Mouse (Mus musculus) lung, embryonic 14.5 days (tissue): ENCODE data around the gene Kbtbd8. TPM values are rescaled to one million over a fixed set of nuclear protein-coding genes. Genes with fewer than 3 reads are reported as not detected.

Experiments
- ATAC-seq: fragments of 200-750 bp; cut with Nextera tagmentation; 2 replicates; pipeline ENCODE4 v1.8.0; 2017; ENCODE audit warnings: mild to moderate bottlenecking, moderate TSS enrichment, moderate library complexity; ENCODE audit not compliant: insufficient read depth
- DNase-seq: peaks from one replicate; pipeline ENCODE4 v3.0.0-alpha.2; 2015
- H3K27ac ChIP-seq: fragments of 300-500 bp; sonication (generic); 2 replicates; pipeline ENCODE4 v1.5.1; 2014; ENCODE audit warnings: low read depth, mild to moderate bottlenecking, moderate library complexity
- H3K27me3 ChIP-seq: fragments of 300-500 bp; sonication (generic); 2 replicates; pipeline ENCODE4 v1.6.1; 2014; ENCODE audit warnings: low read length, control low read depth; ENCODE audit not compliant: insufficient read depth
- H3K36me3 ChIP-seq: fragments of 300-500 bp; sonication (generic); 2 replicates; pipeline ENCODE4 v1.6.1; 2014; ENCODE audit warnings: control low read depth; ENCODE audit not compliant: insufficient read depth
- H3K4me1 ChIP-seq: fragments of 300-500 bp; sonication (generic); 2 replicates; pipeline ENCODE4 v1.6.1; 2014; ENCODE audit warnings: antibody characterized with exemption, control low read depth; ENCODE audit not compliant: insufficient read depth
- H3K4me2 ChIP-seq: fragments of 300-500 bp; sonication (generic); 2 replicates; pipeline ENCODE4 v1.6.1; 2014; ENCODE audit warnings: mild to moderate bottlenecking
- H3K4me3 ChIP-seq: fragments of 300-500 bp; sonication (generic); 2 replicates; pipeline ENCODE4 v1.5.1; 2014; ENCODE audit warnings: low read depth, low read length
- H3K9ac ChIP-seq: fragments of 300-500 bp; sonication (generic); 2 replicates; pipeline ENCODE4 v1.6.1; 2014
- H3K9me3 ChIP-seq: fragments of 300-500 bp; sonication (generic); 2 replicates; pipeline ENCODE4 v1.6.1; 2016; ENCODE audit warnings: low read depth, low read length, control low read depth
- CTCF ChIP-seq: IDR thresholded peaks from 2 replicates; pipeline ENCODE4 v1.5.1; 2016; ENCODE audit warnings: antibody characterized with exemption, low read depth
- WGBS: fragments of 180-500 bp; shearing (Covaris S2); extraction: QIAGEN DNeasy Blood & Tissue Kit; methylation state at CpG from one replicate; pipeline ENCODE4 v1.1.7; 2014; 5-methylcytosine and 5-hydroxymethylcytosine counted together
- polyA plus RNA-seq: library from polyadenylated mRNA; unstranded; fragments of >200 nt; fragmentation: Nextera tagmentation; extraction: Ambion mirVana; gene quantifications from 2 replicates; pipeline ENCODE4 v1.2.1, GENCODE M21; 2014

The Kbtbd8 gene
- polyA plus RNA-seq, 1 experiment from 2014 or later: 2.3 TPM

GRCm38 (mm10) chr6:95149931-95150534 lies 33.0 kb downstream of the Kbtbd8 start:
- TF ChIP-seq CTCF: no peak
- DNase-seq (no peak), ATAC-seq (no peak)
- no peaks in the 10 kb centered on the region for H3K36me3 ChIP-seq
- no peaks in the 10 kb centered on the region for H3K27me3 ChIP-seq
- WGBS: 13% methylated on average over 6 of the region's 6 CpGs
- H3K4me2 ChIP-seq: no peak overlapping the region
- H3K4me1 ChIP-seq: no peaks in the 10 kb centered on the region
- H3K27ac ChIP-seq: no peak overlapping the region
- no peak overlapping the region for H3K4me3 ChIP-seq
- H3K9me3 ChIP-seq: no peaks in the 10 kb centered on the region
- no peak overlapping the region for H3K9ac ChIP-seq

GRCm38 (mm10) chr6:95150885-95151284 lies 33.8 kb downstream of the Kbtbd8 start:
- no peak for TF ChIP-seq CTCF
- H3K27ac ChIP-seq: no peak overlapping the region
- H3K4me3 ChIP-seq: no peak overlapping the region
- no peaks in the 10 kb centered on the region for H3K36me3 ChIP-seq
- H3K27me3 ChIP-seq: no peaks in the 10 kb centered on the region
- H3K4me1 ChIP-seq: no peaks in the 10 kb centered on the region
- no peak overlapping the region for H3K9ac ChIP-seq
- no peak for DNase-seq
- whole genome bisulfite sequencing: 76% methylated on average over 4 of the region's 4 CpGs
- H3K9me3 ChIP-seq: no peaks in the 10 kb centered on the region
- no peak overlapping the region for H3K4me2 ChIP-seq
- no peak for ATAC-seq

- Histone ChIP-seq H3K4me2 (no peak overlapping the region), H3K9ac (no peak overlapping the region), H3K27ac (no peak overlapping the region), H3K36me3 (no peaks in the 10 kb centered on the region), H3K9me3 (no peaks in the 10 kb centered on the region; the same call in 1 of the 2 replicates), H3K4me1 (no peaks in the 10 kb centered on the region), H3K27me3 (no peaks in the 10 kb centered on the region), H3K4me3 (no peak overlapping the region)
- ATAC-seq: no peak
- DNase-seq: no peak
- TF ChIP-seq CTCF: no peak
- 62% methylated on average over 2 of the region's 2 CpGs for WGBS
Observed at GRCm38 (mm10) chr6:95151563-95151962, 34.5 kb downstream of the Kbtbd8 start.

- Histone ChIP-seq H3K4me1 (no peaks in the 10 kb centered on the region), H3K27me3 (no peaks in the 10 kb centered on the region), H3K27ac (no peak overlapping the region), H3K36me3 (no peaks in the 10 kb centered on the region), H3K9ac (no peak overlapping the region), H3K4me3 (no peak overlapping the region), H3K4me2 (no peak overlapping the region), H3K9me3 (no peaks in the 10 kb centered on the region; the same call in 1 of the 2 replicates)
- no peak for TF ChIP-seq CTCF
- 29% methylated on average over 4 of the region's 4 CpGs for WGBS
- DNase-seq (peak; percentile 3), ATAC-seq (peak; percentile 44; the same call in 1 of the 2 replicates)
Observed at GRCm38 (mm10) chr6:95163965-95164364, 46.9 kb downstream of the Kbtbd8 start.

GRCm38 (mm10) chr6:95165630-95166029 lies 48.6 kb downstream of the Kbtbd8 start:
- no peaks in the 10 kb centered on the region for H3K36me3 ChIP-seq
- no peak for TF ChIP-seq CTCF
- H3K9ac ChIP-seq: no peak overlapping the region
- H3K4me2 ChIP-seq: no peak overlapping the region
- no peaks in the 10 kb centered on the region for H3K27me3 ChIP-seq
- ATAC-seq (no peak), DNase-seq (no peak)
- H3K27ac ChIP-seq: no peak overlapping the region
- no peaks in the 10 kb centered on the region; the same call in 1 of the 2 replicates for H3K9me3 ChIP-seq
- no peak overlapping the region for H3K4me3 ChIP-seq
- H3K4me1 ChIP-seq: no peaks in the 10 kb centered on the region

GRCm38 (mm10) chr6:95167668-95168227 lies 50.7 kb downstream of the Kbtbd8 start:
- DNase-seq (peak; percentile 39), ATAC-seq (no peak)
- no peak overlapping the region for H3K4me2 ChIP-seq
- H3K27me3 ChIP-seq: no peaks in the 10 kb centered on the region
- TF ChIP-seq CTCF: no peak
- no peak overlapping the region for H3K9ac ChIP-seq
- H3K9me3 ChIP-seq: no peaks in the 10 kb centered on the region; the same call in 1 of the 2 replicates
- no peaks in the 10 kb centered on the region for H3K4me1 ChIP-seq
- 9% methylated on average over 5 of the region's 5 CpGs for WGBS
- H3K36me3 ChIP-seq: no peaks in the 10 kb centered on the region
- H3K27ac ChIP-seq: no peak overlapping the region
- no peak overlapping the region for H3K4me3 ChIP-seq

GRCm38 (mm10) chr6:95169411-95169810 lies 52.4 kb downstream of the Kbtbd8 start:
- Histone ChIP-seq H3K36me3 (no peaks in the 10 kb centered on the region), H3K4me1 (no peaks in the 10 kb centered on the region), H3K27me3 (no peaks in the 10 kb centered on the region), H3K9me3 (no peaks in the 10 kb centered on the region; the same call in 1 of the 2 replicates), H3K4me2 (no peak overlapping the region), H3K9ac (no peak overlapping the region), H3K4me3 (no peak overlapping the region), H3K27ac (no peak overlapping the region)
- ATAC-seq (no peak), DNase-seq (no peak)
- 75% methylated on average over 6 of the region's 6 CpGs for WGBS
- TF ChIP-seq CTCF: no peak
